Mouse (Mus musculus): Measurements from ENCODE around the gene Cop1.

The Cop1 gene

GRCm38 (mm10) chr1:159231781-159232571 is at the start of gene Cop1:
Cop1 (plus strand) TSS chr1:159232320.
- DNase-seq (ENCODE audit: low read depth in 1 of 2, low spot score in 2 of 2): peak; percentile 72 to 87

- peak; percentile 22 to 44 for DNase-seq (ENCODE audit: low read depth in 1 of 2, low spot score in 2 of 2)
Measured at GRCm38 (mm10) chr1:159186741-159187140, 45.4 kb upstream of the Cop1 start.

- DNase-seq (ENCODE audit: low read depth in 1 of 2, low spot score in 2 of 2): no peak
Measured at GRCm38 (mm10) chr1:159198603-159199002, 33.5 kb upstream of the Cop1 start.

- no peak for DNase-seq (ENCODE audit: low read depth in 1 of 2, low spot score in 2 of 2)
Measured at GRCm38 (mm10) chr1:159199606-159200005, 32.5 kb upstream of the Cop1 start.

- no peak for DNase-seq (ENCODE audit: low read depth in 1 of 2, low spot score in 2 of 2)
Measured at GRCm38 (mm10) chr1:159201220-159201619, 30.9 kb upstream of the Cop1 start.

- no peak for DNase-seq (ENCODE audit: low read depth in 1 of 2, low spot score in 2 of 2)
Measured at GRCm38 (mm10) chr1:159211711-159212110, 20.4 kb upstream of the Cop1 start.

GRCm38 (mm10) chr1:159217437-159217836 is 14.7 kb upstream of the Cop1 start:
- DNase-seq (ENCODE audit: low read depth in 1 of 2, low spot score in 2 of 2): no peak

- DNase-seq (ENCODE audit: low read depth in 1 of 2, low spot score in 2 of 2): no peak
Measured at GRCm38 (mm10) chr1:159222046-159222445, 10.1 kb upstream of the Cop1 start.

GRCm38 (mm10) chr1:159225064-159225824 is 6.9 kb upstream of the Cop1 start:
- peak in 1 of 2 experiments; percentile 13 for DNase-seq (ENCODE audit: low read depth in 1 of 2, low spot score in 2 of 2)

GRCm38 (mm10) chr1:159232572-159233261 is 597 bp downstream of the Cop1 start:
- peak; percentile 4 to 22 for DNase-seq (ENCODE audit: low read depth in 1 of 2, low spot score in 2 of 2)

- no peak for DNase-seq (ENCODE audit: low read depth in 1 of 2, low spot score in 2 of 2)
Measured at GRCm38 (mm10) chr1:159233426-159233825, 1.3 kb downstream of the Cop1 start.

GRCm38 (mm10) chr1:159234496-159234895 is 2.4 kb downstream of the Cop1 start:
- DNase-seq (ENCODE audit: low read depth in 1 of 2, low spot score in 2 of 2): no peak

GRCm38 (mm10) chr1:159235674-159236073 is 3.6 kb downstream of the Cop1 start:
- DNase-seq (ENCODE audit: low read depth in 1 of 2, low spot score in 2 of 2): no peak

GRCm38 (mm10) chr1:159238147-159238546 is 6.0 kb downstream of the Cop1 start:
- DNase-seq (ENCODE audit: low read depth in 1 of 2, low spot score in 2 of 2): no peak

- DNase-seq (ENCODE audit: low read depth in 1 of 2, low spot score in 2 of 2): no peak
Measured at GRCm38 (mm10) chr1:159250320-159250719, 18.2 kb downstream of the Cop1 start.

- no peak for DNase-seq (ENCODE audit: low read depth in 1 of 2, low spot score in 2 of 2)
Measured at GRCm38 (mm10) chr1:159253078-159253477, 21.0 kb downstream of the Cop1 start.

- DNase-seq (ENCODE audit: low read depth in 1 of 2, low spot score in 2 of 2): no peak
Measured at GRCm38 (mm10) chr1:159254906-159255685, 23.0 kb downstream of the Cop1 start.

- DNase-seq (ENCODE audit: low read depth in 1 of 2, low spot score in 2 of 2): no peak
Measured at GRCm38 (mm10) chr1:159256543-159256942, 24.4 kb downstream of the Cop1 start.

GRCm38 (mm10) chr1:159263820-159264219 is 31.7 kb downstream of the Cop1 start:
- DNase-seq (ENCODE audit: low read depth in 1 of 2, low spot score in 2 of 2): no peak

GRCm38 (mm10) chr1:159280072-159280471 is 48.0 kb downstream of the Cop1 start:
- no peak for DNase-seq (ENCODE audit: low read depth in 1 of 2, low spot score in 2 of 2)

- no peak for DNase-seq (ENCODE audit: low read depth in 1 of 2, low spot score in 2 of 2)
Measured at GRCm38 (mm10) chr1:159281861-159282260, 49.7 kb downstream of the Cop1 start.

Data from monocyte, adult 2 months (primary cell).